Mouse (Mus musculus): ENCODE measurements around the gene Slc35g1.
"Not testable (repeated sequence)": the region's sequence is repeated elsewhere in the genome, so short reads cannot be mapped to it uniquely, and the experiment has no call there.

Gene Slc35g1

DNA sequence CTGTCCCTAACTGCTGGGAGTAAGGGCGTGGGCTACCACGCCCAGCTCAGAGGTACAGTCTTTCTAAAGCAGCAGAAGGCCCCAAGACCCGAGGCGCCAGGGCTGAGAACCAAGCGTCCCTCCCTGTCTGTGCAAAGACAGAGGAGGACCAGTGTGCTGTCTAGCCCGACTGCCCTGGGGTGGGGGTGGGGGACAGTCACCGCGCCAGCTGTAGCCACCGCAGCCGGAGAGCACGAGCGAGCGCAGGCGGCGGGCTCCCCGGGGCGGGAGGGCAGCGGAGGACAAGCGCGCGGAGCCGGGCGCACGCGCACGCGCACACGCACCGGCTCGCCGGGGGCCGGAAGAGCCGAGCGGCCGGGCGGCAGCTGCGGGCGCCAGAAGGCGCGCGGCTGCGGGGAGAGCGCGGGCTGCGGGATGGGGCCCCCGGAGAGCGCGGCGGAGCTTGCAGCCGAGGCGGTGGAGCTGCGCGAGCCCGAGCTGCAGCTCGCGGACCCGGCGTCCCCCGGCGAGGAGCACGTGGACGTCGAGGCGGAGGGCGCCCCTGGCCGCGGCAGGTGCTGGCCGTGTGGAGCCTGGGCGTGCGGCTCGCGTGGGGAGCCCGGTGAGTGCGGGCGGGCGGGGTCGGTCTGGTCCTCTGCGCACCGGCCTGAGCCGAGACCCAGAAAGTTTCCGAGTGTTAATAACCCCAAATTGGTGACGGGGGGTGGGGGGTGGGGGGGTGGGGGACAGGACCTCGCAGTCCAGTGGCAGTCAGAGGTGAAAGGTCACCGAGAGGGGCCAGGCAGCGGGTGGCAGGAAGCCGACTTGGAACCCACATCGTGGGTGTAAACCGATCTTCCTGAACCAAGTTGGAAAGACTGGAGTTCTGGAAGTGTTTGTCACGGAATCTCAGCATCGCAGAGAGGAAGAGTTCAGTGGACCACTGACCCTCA, at the start of gene Slc35g1:
TSS of gene Slc35g1 (plus strand) at position 280 of the 932 bp plus-strand sequence.
- peak; percentile 82 for DNase-seq (ENCODE audit: low read depth)

DNA sequence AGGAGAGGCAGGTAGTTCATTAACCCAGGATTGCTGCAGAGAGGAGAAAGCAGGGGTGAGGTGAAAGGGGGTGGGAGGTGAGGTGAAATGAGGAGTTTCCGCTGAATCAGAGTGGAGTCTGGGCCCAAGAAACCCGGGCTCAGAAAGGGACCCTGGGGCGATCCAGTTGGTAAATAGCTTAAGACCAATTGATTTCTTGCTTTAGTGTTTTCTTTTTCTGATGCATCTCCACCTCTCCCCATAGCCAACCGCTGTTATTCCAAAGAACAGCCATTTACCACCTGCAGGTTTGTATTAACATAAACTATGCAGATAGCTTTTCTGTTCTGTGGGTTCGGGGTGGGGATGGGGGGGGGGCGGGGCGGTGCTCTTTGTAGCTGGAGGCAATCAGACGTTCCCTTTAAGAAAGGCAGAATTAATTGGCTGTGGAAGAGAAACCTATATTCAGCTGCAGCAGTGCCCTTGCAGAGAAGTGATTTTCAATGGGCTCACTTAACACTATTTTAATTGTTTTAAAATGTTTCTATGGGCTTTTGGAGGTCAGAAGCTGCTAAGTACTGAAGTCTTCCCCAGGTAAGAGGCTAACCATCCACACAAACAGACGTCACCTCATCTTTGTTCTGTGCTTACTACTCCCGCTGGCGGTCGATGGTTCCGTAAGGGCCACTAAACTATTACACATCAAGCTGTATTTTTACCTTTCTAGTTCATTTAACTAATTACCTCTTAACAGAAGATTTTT, 47.3 kb upstream of the Slc35g1 start:
- DNase-seq (ENCODE audit: low read depth): no peak

DNA sequence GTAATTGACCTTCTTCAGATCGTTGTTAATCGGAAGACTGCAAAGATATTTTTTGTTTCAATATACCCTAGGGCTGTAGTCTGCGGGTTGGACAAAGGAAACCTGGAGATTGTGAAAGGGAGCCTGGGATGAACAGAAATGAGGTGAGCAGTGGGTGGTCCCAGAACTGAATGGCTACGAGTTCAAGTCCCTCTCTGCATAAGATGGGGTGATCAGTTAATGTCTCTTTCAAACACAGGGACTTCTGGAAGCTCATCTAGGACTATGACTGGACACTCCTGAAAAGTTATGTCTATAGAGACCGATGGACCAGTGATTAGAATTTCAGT, 46.8 kb upstream of the Slc35g1 start:
- DNase-seq (ENCODE audit: low read depth): no peak

DNA sequence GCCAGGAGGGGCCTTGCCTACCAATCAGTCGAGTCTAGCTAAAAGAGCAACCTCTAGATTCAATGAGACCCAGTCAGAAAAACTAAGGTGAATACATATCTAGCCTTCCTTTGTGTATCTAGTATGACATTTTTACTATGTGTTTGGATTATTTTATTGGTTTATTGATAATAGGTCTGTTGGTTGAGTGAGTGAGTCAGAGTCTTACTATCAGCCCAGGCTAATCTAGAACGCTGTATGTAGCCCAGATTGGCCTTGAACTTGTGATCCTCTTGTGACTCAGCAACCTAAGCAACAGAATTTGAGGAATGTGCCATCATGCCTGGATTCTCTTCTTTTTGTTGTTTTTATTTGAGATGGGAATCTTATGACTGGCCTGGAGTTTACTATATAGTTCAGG, 44.6 kb upstream of the Slc35g1 start:
- DNase-seq (ENCODE audit: low read depth): no peak

DNA sequence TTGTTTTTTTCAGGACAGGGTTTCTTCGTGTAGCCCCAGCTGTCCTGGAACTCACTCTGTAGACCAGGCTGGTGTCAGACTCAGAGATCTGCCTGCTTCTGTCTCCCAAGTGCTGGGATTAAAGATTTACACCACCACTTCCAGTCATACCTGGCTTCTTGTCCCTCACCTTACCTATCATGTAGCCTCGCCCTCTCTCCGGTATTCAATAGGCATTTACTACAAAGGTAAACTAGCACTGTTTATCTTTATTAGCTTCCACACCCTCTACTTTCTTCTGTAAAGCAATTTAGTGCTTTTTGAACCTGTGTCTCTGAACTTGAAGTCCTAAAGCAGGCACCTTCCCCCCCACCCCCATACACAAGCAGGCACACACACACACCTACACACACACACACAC, 44.1 kb upstream of the Slc35g1 start:
- DNase-seq (ENCODE audit: low read depth): no peak

DNA sequence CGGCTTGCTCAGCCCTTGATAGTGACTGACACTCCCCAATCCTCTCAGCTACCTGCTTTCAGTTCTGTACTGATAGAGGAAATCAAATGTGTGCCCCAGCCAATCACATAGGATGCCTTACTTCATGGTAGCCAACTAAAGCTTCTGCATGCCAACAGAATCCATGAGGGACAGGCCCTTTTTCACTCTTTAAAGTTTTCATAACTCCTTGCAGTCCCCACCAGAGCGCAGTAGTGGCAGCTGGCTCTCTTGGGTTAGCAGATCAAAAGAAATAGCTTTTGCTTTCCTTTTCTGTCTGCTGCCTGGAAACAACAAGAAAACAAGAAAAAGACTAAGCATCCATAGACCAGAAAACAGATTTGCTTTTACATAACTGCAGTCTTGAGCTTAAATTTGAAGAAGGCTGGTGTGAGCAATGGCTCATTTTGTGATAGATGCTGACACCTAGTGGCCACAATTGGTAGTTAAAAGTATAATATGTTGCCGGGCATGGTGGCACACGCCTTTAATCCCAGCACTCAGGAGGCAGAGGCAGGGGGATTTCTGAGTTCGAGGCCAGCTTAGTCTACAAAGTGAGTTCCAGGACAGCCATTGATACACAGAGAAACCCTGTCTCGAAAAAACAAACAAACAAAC, 43.2 kb upstream of the Slc35g1 start:
- DNase-seq (ENCODE audit: low read depth): peak; percentile 82

DNA sequence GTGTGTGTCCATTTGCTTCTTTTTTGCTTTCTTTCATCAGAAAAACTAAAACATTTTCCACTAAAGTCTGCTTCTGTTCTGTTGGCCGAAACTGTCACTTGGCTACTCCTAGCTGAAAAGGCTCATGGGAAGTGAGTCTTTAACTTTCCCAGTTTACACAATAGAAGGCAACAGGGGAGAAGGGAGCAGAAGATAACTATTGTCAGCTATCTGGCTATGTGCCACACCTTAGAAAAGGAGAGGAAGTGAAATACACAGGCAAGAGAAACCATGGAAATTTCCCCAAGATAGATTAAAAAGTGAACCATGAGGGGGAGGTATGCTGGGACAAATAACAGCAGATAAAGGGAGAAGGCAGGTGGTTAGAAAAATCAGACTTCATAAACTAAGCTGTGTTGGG, 41.5 kb upstream of the Slc35g1 start:
- no peak for DNase-seq (ENCODE audit: low read depth)

DNA sequence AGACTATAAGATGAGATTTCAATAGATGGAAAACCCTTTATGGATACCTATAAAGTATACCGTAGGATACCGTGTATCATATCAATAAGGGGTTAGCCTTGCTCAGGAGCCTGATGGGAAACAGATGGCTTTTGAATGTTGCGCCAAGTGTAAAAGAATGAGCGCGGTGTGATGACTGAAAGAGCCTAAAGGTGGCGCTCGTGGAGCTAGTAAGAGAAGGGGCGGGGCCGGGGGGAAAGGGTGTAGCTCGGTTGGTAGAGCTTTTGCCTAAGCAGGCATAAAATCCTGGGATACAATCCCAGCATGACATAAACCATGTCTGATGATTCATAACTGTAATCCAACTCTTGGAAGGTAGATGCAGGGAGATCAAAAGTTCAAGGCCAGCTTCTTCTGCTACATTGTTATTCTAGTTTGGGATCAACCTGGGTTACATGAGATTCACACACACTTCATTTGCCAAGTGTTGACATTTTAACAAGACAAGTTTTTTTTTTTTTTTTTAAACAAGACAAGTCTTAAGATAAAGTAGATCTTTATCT, 40.9 kb upstream of the Slc35g1 start:
- peak; percentile 21 for DNase-seq (ENCODE audit: low read depth)

DNA sequence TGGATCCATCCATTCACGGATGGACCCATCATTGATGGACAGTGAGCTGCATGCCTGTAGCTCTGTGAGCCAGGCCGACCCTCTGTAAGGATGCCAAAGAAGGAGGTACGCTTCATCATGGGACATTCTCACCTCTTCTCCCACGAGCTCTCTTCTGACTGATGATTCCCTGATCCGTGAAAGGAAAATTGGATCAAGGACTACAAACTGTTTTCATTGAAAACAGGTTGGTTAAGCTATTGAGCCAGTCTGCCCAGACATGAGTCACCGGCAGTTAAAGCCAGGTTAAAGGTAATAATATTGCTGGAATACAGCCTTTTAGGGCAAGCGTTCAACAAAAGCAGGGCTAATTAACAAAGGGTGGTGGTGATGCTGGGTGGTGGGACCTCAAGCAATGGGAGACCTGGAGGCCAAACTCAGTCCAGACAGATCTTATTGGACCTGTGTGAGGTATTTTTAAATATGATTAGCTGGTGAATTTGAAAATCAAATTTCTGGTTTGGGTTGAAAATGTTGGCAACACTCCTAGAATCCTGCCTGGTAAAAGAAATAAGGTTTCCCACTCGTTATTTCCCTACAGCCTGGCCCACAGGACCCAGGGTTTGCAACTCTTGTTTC, 39.5 kb upstream of the Slc35g1 start:
- DNase-seq (ENCODE audit: low read depth): no peak

DNA sequence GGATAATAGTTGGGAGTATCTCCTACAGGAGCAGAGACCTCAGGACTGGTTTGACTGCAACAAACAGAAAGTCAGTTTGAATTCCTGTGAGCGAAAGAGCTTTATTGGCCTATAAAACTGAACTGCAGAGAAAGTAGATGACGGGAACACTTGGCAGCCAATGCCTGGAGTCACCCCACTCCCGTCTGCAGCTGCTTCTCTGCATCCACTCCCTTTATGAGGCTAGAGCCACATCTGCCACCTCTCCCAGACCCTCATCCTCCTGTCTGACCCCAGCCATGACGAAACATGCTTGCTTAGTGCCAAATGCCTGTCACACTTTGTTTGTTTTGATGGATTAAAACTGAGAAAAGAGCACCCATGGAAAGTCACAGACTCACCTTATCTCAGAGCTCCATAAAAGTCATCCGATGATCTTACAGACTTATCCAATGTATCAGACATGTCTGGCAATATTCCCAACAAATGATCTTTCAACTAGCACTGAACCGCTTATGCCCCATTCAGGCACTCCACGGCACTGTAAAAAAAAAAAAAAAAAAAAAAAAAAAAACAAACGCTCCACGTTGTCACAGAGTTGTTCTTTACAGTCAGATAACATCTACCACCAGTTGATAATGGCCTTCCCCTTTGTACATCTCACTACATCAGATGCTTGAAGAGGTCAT, 37.7 kb upstream of the Slc35g1 start:
- DNase-seq (ENCODE audit: low read depth): no peak

DNA sequence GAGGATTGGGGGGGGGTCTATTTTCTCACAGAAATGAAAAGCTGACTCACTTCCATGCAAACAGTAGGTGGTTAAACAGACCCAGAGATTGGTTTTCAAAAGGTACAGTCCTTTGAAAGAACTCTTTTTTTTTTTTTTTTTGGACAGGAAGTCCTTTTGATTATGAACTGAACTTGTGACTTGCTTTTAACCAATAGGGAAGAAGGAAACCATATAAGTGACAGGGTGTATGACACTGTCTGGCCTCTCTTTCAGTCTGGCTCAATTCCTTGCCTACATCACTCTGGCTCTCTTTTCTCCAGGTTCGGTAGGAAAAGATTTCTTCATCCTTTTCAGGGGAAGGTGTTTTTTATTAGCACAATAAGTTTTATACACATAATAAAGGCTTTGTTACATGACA, 36.5 kb upstream of the Slc35g1 start:
- no peak for DNase-seq (ENCODE audit: low read depth)

DNA sequence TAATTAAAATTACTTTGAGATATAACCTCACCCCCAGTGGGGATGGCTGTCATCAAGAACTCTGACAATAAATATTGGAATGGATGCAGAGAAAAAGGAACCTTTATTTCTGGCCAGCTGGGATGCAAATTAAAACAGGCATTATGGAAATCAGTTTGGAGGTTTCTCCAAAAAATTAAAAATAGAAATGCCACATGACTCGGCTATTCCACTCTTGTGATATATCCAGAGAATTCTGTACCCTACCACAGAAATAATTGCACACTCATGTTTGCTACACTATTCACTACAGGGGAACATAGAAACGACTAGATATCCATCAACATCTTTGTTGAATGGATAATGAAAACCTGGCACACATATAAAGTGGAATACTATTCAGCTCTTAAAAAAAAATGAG, 33.9 kb upstream of the Slc35g1 start:
- no peak for DNase-seq (ENCODE audit: low read depth)

DNA sequence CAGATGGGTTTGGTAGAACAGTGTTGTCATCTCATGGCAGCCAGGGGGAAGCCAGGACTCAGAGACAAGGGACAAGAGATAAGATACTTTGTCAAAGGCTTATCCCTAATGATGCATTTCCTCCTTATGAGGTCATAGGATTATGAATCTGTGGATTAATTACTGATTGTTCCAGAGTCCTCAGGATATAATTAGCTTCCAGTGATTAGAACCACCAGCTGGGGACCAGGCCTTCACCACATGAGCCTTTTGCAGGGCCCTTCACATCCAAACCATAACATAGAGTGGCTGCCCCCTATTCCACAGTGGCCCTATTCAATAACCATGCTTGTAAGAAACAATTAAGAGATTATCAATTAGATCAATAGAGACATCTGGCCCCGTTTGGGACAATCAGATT, 32.4 kb upstream of the Slc35g1 start:
- no peak for DNase-seq (ENCODE audit: low read depth)

DNA sequence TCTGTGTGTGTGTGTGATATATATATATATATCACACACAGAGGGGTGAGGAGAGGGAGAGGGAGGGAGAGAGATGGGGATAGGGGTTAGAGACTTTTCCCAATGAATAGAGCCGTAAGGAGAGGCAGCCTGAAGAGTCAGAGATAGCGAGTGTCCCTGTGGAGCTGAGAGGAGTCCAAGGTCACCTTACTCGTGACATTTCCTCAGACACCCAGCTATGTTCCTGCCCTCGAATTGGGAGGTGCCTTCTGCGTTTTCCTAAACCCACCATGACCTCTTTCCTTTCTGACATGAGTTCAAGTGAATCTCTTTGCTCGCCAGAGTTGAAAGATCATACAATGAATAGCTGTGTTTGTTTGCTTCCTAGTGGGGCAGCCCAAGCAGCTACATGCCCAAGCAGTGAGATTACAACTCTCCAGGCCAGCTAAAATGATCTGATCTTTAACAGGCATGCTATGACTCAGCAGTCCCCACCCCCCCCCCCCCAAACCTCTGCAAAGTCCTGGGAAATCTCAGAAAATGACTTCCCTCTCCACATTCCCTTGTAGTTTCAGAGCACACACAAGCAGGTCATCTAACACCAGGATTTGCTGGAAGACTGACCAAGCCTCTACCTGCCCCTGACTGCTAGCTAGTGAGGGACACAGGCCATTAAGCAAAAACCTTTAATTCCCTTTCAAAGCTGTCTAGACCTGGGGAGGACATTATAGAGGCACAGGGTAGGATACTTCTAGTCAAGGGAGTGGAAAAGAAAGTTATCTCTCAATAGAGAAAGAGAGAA, 31.7 kb upstream of the Slc35g1 start:
- no peak for DNase-seq (ENCODE audit: low read depth)

DNA sequence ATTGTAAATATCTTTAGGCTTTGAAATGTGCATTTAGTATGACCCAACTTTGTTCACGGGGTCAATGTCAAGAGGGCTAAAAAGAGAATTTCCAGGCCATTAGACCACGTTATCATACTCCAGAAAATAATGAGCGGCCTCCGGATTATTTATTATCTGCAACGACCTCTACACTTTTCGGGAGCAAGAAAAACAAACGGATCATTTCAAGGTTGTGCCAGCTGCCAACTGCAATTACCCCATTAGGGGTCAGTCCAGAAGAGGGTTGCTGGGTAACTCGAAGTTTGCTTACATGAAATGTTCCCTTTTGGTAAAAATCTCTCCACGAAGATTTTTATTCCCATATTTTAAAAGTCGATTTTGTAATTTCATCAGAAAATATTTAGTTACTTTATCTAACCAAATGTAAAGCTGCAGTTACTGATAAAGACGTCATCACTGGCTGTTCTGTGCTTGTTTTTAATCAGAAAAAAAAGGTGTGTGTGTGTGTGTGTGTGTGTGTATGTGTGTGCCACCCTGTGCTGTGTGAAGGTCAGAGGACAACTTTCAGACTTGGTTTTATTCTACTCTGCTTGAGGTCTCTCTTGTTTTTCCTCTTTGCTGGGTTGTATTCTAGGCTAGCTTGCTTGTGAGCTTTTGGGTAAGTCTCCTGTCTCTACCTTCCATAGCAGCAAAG, 30.7 kb upstream of the Slc35g1 start:
- DNase-seq (ENCODE audit: low read depth): no peak

DNA sequence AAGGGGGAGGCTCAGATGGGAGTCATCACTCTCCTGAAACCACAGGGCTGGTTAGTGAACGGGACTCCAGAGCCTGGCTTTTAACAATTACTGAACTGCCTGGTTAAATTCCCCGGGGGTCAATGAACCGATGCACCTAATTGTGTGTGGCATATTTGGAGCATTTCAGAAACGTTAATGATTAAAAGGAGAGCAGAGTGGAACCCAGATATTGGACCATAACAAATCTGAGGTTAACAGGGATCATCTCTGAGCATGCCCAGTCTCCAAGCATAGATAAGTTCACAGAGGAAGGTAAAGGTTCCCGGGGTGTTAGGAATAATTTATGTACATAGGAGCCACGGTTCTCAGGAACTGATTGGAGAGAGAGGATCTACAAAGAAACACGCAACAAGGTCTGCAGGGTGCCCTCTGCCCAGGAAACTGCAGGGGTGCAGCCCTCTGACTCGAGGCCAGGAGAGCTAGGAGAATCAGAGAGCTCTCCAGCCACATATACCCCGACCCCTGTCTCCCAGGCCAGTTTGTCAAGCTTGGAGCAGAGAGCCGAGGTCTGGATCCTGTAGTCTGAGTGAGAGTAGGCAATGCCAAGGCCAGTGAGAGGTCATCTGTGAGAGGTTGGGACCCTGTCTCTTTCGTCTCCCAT, 23.2 kb upstream of the Slc35g1 start:
- no peak for DNase-seq (ENCODE audit: low read depth)

DNA sequence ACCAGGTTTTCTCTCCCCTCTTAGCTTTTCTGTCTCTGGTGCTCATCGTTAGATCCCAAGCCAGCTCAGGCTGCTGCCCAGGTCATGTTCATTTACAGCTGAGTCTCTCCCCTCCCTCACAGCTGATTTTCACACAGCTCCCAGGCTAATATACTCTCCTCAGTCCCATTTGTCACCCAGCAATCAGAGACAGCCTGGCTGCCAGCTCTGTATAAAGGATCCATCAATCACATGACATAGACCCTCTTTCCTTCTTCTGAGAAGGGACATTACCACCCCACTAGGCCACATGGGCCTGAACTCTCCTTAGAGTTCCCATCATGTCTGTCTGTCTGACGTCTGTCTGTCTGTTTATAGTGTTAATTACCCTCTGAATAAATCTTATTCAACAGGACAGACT, 22.4 kb upstream of the Slc35g1 start:
- no peak for DNase-seq (ENCODE audit: low read depth)

DNA sequence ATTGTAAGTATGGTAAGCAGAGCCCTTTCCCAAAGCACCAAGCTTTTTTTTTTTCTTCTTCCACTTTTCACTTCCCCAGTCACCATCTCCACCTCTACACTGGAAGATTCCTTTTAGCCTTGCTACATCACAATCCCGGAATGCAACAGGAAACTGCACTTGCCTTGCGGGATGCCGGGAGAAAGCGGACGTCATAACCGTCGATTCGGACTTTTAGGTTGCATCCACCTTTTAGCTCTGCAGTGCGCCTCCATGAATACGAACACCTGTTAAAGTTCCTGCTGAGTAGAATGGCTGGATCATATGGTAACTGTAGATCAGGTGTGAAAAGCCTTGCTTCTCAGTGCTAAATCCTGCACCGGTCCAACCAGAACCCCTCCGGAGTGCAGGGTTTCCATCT, 12.0 kb upstream of the Slc35g1 start:
- DNase-seq (ENCODE audit: low read depth): no peak

DNA sequence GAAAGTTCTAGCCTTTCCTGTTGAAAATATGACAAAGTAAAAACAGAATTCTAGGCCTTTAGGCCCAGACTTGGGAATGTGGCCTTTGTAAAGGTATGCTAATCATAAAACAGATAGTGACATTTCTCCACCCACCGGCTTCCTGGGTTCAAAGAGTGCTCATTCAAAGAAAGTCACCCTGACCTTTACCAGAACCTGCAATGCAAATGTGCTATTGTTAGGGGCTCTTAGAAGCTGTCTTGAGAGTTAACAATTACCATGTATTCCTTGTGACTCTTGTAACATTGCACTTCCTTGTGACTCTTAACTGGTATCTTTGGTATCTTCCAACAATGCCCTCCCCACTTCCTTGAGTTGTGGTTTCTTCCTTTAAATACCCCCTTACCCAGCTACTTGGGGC, 8.8 kb upstream of the Slc35g1 start:
- DNase-seq (ENCODE audit: low read depth): not testable (repeated sequence)

DNA sequence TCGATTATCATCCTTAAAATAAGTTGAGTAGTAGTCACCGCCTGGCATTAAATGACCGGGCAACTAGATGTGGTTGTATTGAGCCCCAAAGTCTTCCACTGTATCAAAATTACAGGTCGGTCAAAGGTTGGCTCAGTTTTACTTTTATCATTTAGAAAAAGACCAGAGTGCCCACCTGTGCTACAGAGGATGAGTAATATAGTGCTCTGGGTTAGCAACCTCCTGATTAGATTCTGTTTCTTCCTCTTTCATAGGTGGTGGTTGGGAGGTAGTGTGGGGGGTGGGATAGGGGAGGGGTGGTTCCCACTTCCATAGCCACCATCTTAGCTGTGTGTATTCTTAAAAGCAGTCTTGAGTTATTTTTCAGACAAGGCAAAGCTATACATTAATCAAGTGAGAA, 7.9 kb upstream of the Slc35g1 start:
- DNase-seq (ENCODE audit: low read depth): no peak
